Mouse (Mus musculus) kidney, embryonic 15.5 days (tissue): ENCODE measurements at regions not wholly inside any gene's neighbourhood (a gene's known extent, or its start where the extent isn't known, plus 50 kb on each side); places are given as distances from the start of the nearest gene placed in this dataset.
"Not testable (repeated sequence)": the region's sequence is repeated elsewhere in the genome, so short reads cannot be mapped to it uniquely, and the experiment has no call there.

Source experiments
- ATAC-seq: fragments of 200-750 bp; cut with Nextera tagmentation; replicated peaks from 2 replicates; pipeline ENCODE4 v1.8.0; 2017; ENCODE audit warnings: moderate TSS enrichment; ENCODE audit not compliant: low FRiP score
- H3K27ac ChIP-seq: fragments of 300-500 bp; sonication (generic); 2 replicates; pipeline ENCODE4 v1.5.1; 2015; ENCODE audit warnings: mild to moderate bottlenecking, inconsistent platforms
- H3K27me3 ChIP-seq: fragments of 300-500 bp; sonication (generic); 2 replicates; pipeline ENCODE4 v1.6.1; 2015; ENCODE audit warnings: inconsistent platforms
- H3K36me3 ChIP-seq: fragments of 300-500 bp; sonication (generic); 2 replicates; pipeline ENCODE4 v1.6.1; 2015; ENCODE audit warnings: inconsistent platforms
- H3K4me1 ChIP-seq: fragments of 300-500 bp; sonication (generic); 2 replicates; pipeline ENCODE4 v1.6.1; 2015; ENCODE audit warnings: inconsistent platforms
- H3K4me2 ChIP-seq: fragments of 300-500 bp; sonication (generic); 2 replicates; pipeline ENCODE4 v1.6.1; 2015; ENCODE audit warnings: moderate library complexity, mild to moderate bottlenecking, inconsistent platforms
- H3K4me3 ChIP-seq: fragments of 300-500 bp; sonication (generic); replicated peaks from 2 replicates; pipeline ENCODE4 v1.5.1; 2015; ENCODE audit warnings: mild to moderate bottlenecking, inconsistent platforms
- H3K9ac ChIP-seq: fragments of 300-500 bp; sonication (generic); 2 replicates; pipeline ENCODE4 v1.6.1; 2015; ENCODE audit warnings: mild to moderate bottlenecking, inconsistent platforms
- H3K9me3 ChIP-seq: fragments of 300-500 bp; sonication (generic); replicated peaks from 2 replicates; pipeline ENCODE4 v1.6.1; 2016; ENCODE audit warnings: inconsistent platforms
- WGBS: fragments of 180-500 bp; shearing (Covaris S2); methylation state at CpG from one replicate; pipeline ENCODE4 v1.1.7; 2015; ENCODE audit warnings: mixed read lengths; 5-methylcytosine and 5-hydroxymethylcytosine counted together

DNA sequence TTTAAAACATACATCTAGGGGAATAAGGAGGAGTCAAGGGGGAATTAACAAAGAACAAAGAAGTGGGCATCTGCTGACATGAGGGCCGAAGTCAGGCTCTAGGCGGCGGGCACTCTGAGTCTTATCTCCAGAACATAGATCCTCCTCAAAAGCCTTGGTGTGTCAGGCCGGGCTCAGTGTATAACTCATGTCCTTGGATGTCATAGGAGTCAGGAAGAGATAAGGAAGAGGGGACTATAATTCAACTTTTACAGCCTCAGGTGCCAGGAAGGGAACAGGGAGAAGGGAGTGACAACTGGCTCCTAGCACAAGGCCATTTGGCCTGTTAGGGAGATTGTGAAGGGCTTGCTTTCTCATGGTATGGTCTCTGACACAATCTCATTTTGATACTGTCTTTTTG lies 185.9 kb upstream of the Ube2e2 start:
- not testable (repeated sequence) for H3K9ac ChIP-seq, ATAC-seq, H3K9me3 ChIP-seq, H3K4me2 ChIP-seq, H3K4me1 ChIP-seq, H3K4me3 ChIP-seq, H3K27me3 ChIP-seq, H3K36me3 ChIP-seq, H3K27ac ChIP-seq
- WGBS, result 89% methylated on average over 4 of the region's 4 CpGs

DNA sequence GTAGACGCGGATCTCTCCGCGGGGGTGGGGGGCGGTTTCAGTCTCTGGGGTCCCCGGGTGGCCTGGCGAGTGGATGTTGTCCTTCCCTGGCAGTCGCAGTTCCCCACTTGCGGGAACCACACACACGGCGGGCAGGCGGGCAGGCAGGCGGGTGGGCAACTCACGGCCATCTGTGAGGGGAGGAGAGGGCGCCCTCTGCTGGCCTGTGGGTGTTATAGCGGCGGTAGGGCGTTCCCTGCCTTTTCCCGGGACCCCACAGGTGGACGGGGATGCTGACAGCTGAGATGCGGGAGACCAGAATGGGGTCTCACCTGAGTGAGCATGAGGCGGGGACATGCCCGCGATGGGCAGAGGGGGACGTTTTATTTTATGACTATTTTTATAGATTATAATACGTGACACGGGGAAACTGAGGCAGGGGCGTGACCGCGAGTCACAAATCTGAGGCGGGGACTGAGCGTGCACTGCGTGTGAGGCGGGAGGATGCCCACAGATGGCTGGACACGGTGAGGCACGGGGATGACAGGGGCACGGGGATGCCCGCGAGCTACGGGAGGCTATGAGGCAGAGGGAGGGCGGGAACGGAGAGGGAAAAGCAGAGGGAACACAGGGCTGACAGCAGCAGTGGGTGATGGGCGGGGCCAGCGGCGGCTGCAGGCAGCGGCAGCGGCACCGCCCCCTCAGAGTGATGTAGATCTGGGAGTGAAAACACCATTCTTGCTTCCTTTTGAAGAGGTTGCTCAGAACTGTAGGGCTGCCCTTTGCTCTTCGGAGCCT lies 148.1 kb upstream of the Ube2e2 start:
- Histone ChIP-seq H3K9ac (0 out of 2 replicates have a peak overlapping the region, but pooled peaks have one; percentile 9), H3K4me3 (peak overlapping the region; percentile 43), H3K27me3 (no peaks in the 10 kb centered on the region), H3K4me2 (peak overlapping the region; percentile 80), H3K27ac (no peak overlapping the region), H3K36me3 (no peaks in the 10 kb centered on the region), H3K9me3 (no peaks in the 10 kb centered on the region), H3K4me1 (peaks cover 10% of the 10 kb centered on the region)
- 2% methylated on average over 48 of the region's 49 CpGs for WGBS
- peak; percentile 93 for ATAC-seq

DNA sequence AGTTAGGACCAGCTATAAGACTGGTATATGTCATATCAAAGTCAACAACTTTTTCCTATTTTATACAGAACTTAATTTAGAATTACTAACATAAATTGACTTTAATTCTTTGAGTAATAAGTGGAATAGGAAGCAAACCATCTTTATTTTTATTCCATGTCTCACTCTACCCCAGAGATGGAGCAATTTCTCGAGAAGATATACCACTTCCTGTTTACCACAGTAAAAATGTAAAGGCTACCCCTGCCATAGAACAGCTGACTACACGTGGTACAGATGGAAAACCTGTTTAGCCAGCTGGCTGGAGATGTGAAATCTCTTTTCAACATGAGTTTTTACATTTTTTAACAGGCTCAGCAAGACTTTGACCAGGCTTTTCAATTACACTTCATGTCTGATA lies 126.0 kb upstream of the Ube2e2 start:
- Histone ChIP-seq H3K4me2 (no peak overlapping the region), H3K9me3 (no peaks in the 10 kb centered on the region), H3K9ac (no peak overlapping the region), H3K36me3 (no peaks in the 10 kb centered on the region), H3K27ac (no peak overlapping the region), H3K4me1 (no peaks in the 10 kb centered on the region), H3K4me3 (no peak overlapping the region), H3K27me3 (no peaks in the 10 kb centered on the region)
- 42% methylated on average over 2 of the region's 2 CpGs for WGBS
- no peak for ATAC-seq

DNA sequence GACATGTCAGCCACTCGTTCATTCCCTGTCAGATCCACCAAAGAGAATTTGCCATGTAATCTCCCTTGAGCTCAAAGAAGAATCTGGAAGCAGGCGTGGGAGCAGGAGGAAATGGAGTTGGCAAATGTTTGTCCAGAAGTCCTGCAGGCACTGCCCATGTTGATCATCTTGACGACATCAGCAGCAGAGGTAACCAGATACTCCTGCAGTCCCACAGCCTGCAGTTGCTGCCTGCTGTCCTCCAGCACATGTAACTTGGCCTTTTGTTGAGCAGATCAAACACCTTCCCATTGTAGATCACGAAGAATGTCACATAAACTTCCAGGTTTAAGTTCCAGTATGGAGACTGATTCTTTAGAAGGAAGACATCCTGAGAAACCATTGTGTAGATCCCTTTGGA lies 121.3 kb upstream of the Ube2e2 start:
- 21% methylated on average over 4 of the region's 4 CpGs for WGBS
- Histone ChIP-seq H3K4me2 (no peak overlapping the region), H3K9ac (no peak overlapping the region), H3K27me3 (no peaks in the 10 kb centered on the region), H3K4me1 (no peaks in the 10 kb centered on the region), H3K4me3 (no peak overlapping the region), H3K36me3 (no peaks in the 10 kb centered on the region), H3K9me3 (no peaks in the 10 kb centered on the region), H3K27ac (no peak overlapping the region)
- ATAC-seq, result 0 out of 2 replicates have a peak, but pooled peaks have one; percentile 12

DNA sequence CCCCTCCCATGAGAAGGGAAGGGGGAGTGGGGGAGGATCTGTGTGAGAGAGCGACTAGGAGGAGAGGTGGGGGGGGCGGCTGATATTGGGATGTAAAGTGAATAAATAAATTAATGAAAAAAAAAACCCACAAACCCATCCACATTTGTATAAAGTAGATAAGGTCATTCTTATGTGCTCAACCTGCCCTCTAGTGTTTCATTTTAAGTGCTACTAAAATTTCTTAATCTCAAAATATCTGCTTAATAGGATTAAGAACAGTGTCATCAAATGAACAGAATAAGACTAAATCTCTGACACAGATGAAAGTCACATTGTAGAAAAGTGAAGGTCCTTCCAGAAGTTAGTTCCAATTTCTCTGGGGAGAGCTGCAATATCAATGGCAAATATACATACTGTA lies 119.5 kb upstream of the Ube2e2 start:
- 91% methylated on average over 2 of the region's 2 CpGs for WGBS
- ATAC-seq, result not testable (repeated sequence)

DNA sequence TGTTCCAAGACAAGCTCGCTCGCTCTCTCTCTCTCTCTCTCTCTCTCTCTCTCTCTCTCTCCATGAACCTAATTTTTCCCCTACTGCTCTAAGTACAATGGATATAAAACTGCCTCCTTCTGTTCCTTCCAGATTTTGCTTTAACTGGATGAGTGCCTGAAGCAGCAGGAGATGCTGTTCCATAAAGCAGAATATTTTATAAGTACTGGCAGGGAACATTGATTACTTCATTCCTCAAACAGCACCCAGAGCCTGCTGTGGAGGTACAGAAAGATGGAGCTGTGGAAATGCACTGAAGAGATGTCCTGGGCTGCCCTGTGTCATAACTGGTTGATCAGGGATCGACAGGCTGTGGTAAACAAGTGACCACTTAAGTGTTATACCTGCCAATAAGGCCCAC lies 89.8 kb upstream of the Ube2e2 start:
- WGBS, result 94% methylated on average over 3 of the region's 3 CpGs

More for the DNA sequence above, 119.5 kb upstream of the Ube2e2 start:
- H3K36me3 ChIP-seq, H3K4me1 ChIP-seq, H3K9ac ChIP-seq, H3K4me3 ChIP-seq, H3K9me3 ChIP-seq, H3K27ac ChIP-seq, H3K4me2 ChIP-seq, H3K27me3 ChIP-seq: not testable (repeated sequence)

DNA sequence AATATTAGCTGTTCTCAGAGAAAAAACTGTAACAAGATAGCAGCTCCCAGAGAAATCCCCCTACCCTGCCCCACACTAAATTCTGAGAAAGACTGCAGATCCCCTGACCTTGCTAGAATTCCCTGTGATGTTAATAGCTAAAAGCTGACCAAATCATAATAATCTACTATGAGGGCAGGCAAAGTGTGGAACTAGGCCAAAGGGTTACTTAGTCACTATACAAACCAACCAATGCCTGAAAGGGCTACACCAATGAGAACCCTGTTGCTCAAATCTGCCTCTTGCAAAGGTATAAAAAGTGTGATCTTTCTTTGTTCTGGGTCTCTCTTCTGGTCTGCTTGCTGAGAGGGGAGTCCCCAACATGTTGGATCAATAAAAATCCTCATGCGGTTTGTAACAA lies 69.8 kb upstream of the Ube2e2 start:
- WGBS, result 95% methylated on average over 1 of the region's 1 CpGs
- Histone ChIP-seq H3K9ac (no peak overlapping the region), H3K9me3 (no peaks in the 10 kb centered on the region), H3K27ac (no peak overlapping the region), H3K36me3 (no peaks in the 10 kb centered on the region), H3K4me2 (no peak overlapping the region), H3K4me3 (no peak overlapping the region), H3K4me1 (no peaks in the 10 kb centered on the region), H3K27me3 (no peaks in the 10 kb centered on the region)
- no peak for ATAC-seq

More for the DNA sequence above, 89.8 kb upstream of the Ube2e2 start:
- Histone ChIP-seq H3K9me3 (no peaks in the 10 kb centered on the region), H3K36me3 (no peaks in the 10 kb centered on the region), H3K9ac (no peak overlapping the region), H3K27me3 (no peaks in the 10 kb centered on the region), H3K4me2 (no peak overlapping the region), H3K4me1 (no peaks in the 10 kb centered on the region), H3K27ac (no peak overlapping the region), H3K4me3 (no peak overlapping the region)
- no peak for ATAC-seq

DNA sequence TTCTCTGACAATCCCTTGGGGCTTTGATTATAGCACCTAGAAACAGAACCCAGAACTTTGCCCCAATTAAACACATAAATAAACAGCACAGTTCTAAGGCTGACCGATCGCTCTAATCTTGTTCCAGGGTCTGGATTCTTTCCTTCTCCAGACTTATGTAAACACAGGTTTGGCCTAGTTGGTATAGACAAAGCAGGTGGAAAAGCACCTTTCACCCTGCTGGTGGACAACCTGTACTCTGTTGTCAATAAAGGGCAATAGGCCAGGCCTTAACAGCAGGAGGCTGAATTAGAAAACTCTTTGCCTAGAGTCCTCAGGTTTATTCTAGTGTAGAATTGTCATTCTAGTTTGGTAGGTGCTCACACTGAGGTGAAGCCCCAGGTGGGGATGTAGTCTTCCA lies 69.2 kb upstream of the Ube2e2 start:
- Histone ChIP-seq H3K9ac (no peak overlapping the region), H3K27ac (no peak overlapping the region), H3K27me3 (no peaks in the 10 kb centered on the region), H3K9me3 (no peaks in the 10 kb centered on the region), H3K36me3 (no peaks in the 10 kb centered on the region), H3K4me3 (no peak overlapping the region), H3K4me2 (no peak overlapping the region), H3K4me1 (no peaks in the 10 kb centered on the region)
- no peak for ATAC-seq
- 76% methylated on average over 2 of the region's 2 CpGs for WGBS
